Mouse (Mus musculus) bone marrow macrophage, adult 2 months (primary cell): ENCODE data around the gene Ttc27.

Source experiments
- CTCF ChIP-seq: IDR thresholded peaks from 2 replicates; pipeline ENCODE4 v1.5.1; 2012; ENCODE audit warnings: low read depth, mild to moderate bottlenecking, low read length, moderate library complexity
- POLR2A ChIP-seq: IDR thresholded peaks from 2 replicates; pipeline ENCODE4 v1.6.1; 2012; ENCODE audit warnings: mild to moderate bottlenecking, low read depth, low read length, borderline replicate concordance

GRCm38 (mm10) chr17:74769390-74769811 lies 51.9 kb downstream of the Ttc27 start:
- no peak for TF ChIP-seq POLR2A
- TF ChIP-seq CTCF: no peak
